27 mouse cellular contexts compared by ENCODE assay signal in the genomic region with DNA sequence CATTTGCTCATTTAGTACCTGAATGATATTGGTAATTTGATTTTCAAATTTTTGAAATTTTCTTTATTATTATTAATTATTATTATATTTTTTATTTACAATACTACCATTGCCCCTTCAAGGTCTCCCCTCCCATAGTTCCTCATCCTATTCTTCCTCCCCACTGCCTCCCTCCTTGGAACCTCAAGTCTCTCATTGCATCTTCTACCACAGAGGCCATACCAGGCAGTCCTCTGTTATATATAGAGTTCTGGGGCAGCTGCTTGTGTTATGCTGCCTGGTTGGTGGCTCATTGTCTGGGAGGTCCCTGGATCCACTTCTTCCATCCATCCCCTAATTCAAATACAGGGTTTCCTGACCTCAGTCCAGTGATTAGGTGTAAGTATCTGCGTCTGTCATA.
"Had no signal": no experiment of that assay in that cellular context is flagged by ENCODE, and none has a peak within 500 bp of the region (broad histone marks: within the 10 kb centered on the region; RNA-seq: fewer than 3 reads in every experiment).

No protein-coding gene starts in this region.

- H3K36me3 ChIP-seq: heart, embryonic 13.5 days; heart, embryonic 15.5 days; hindbrain, embryonic 12.5 days; hindbrain, embryonic 15.5 days; kidney, embryonic 15.5 days; limb, embryonic 13.5 days; limb, embryonic 15.5 days; liver, embryonic 12.5 days had no signal

- H3K27me3 ChIP-seq: heart, embryonic 13.5 days; heart, embryonic 15.5 days; hindbrain, embryonic 12.5 days; hindbrain, embryonic 15.5 days; kidney, embryonic 15.5 days; limb, embryonic 13.5 days; limb, embryonic 15.5 days; liver, embryonic 12.5 days had no signal

- H3K4me3 ChIP-seq: heart, adult 2 months; heart, embryonic 13.5 days; heart, embryonic 15.5 days; hindbrain, embryonic 12.5 days; hindbrain, embryonic 15.5 days; kidney, embryonic 15.5 days; limb, embryonic 13.5 days; limb, embryonic 15.5 days; liver, embryonic 12.5 days had no signal

- H3K4me2 ChIP-seq: heart, embryonic 11.5 days; heart, embryonic 13.5 days; heart, embryonic 15.5 days; hindbrain, embryonic 12.5 days; hindbrain, embryonic 15.5 days; kidney, embryonic 15.5 days; limb, embryonic 13.5 days; limb, embryonic 15.5 days; liver, embryonic 12.5 days had no signal

- H3K4me1 ChIP-seq: heart, embryonic 13.5 days; heart, embryonic 15.5 days; hindbrain, embryonic 12.5 days; hindbrain, embryonic 15.5 days; kidney, embryonic 15.5 days; limb, embryonic 13.5 days; limb, embryonic 15.5 days; liver, embryonic 12.5 days had no signal

- DNase-seq: gastrocnemius, postnatal 14 days; gastrocnemius, postnatal 36 days; heart, adult 11 months; heart, adult 2 months; heart, postnatal 14 days; heart, postnatal 36 days; kidney, adult 11 months; kidney, adult 2 months; kidney, adult 9 months; kidney, postnatal 14 days; kidney, postnatal 36 days; layer of hippocampus, adult 9-11 months; layer of hippocampus, postnatal 36 days; left cerebral cortex, postnatal 4 days had no signal

- H3K9ac ChIP-seq: heart, embryonic 13.5 days; heart, embryonic 15.5 days; hindbrain, embryonic 12.5 days; hindbrain, embryonic 15.5 days; kidney, embryonic 15.5 days; limb, embryonic 13.5 days; limb, embryonic 15.5 days; liver, embryonic 12.5 days; liver, embryonic 14.5 days had no signal

- ATAC-seq: hindbrain, postnatal 0 days; intestine, embryonic 16.5 days; liver, embryonic 12.5 days had no signal

- H3K9me3 ChIP-seq: heart, embryonic 13.5 days; heart, embryonic 15.5 days; hindbrain, embryonic 12.5 days; hindbrain, embryonic 15.5 days; kidney, embryonic 15.5 days; limb, embryonic 13.5 days; limb, embryonic 15.5 days; liver, embryonic 12.5 days had no signal

- H3K27ac ChIP-seq: heart, adult 2 months; heart, embryonic 13.5 days; heart, embryonic 15.5 days; hindbrain, embryonic 12.5 days; hindbrain, embryonic 15.5 days; hindbrain, postnatal 0 days; kidney, embryonic 15.5 days; kidney, postnatal 0 days; limb, embryonic 13.5 days; limb, embryonic 15.5 days; liver, embryonic 12.5 days; liver, embryonic 14.5 days had no signal
